Mouse (Mus musculus): ENCODE results near the gene Rftn1.

DNA sequence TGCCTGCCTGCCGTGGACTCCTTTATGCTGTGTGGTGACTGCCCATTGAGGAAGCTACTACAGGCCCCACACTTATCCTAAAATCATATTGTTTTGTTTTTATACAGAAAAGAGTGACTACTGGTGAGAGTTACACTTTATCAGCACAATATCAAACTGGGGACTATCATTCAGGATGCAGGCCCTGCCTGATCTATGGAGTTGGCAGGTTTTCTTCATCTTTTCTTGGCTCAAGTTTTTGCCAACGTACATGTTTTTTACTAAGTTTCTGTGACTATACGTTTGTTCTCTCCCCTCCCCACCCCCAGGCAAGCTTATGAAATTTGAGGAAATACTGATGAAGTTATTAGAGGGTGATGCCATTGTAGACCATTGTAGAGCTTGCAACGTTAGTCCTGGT is 27.5 kb upstream of the Rftn1 start:
- TF ChIP-seq POLR2A (IDR thresholded peaks at IDR 0.05; ENCODE audit: insufficient read depth, low read depth, low read length), result no peak
- no peak for TF ChIP-seq CTCF (IDR thresholded peaks at IDR 0.05; ENCODE audit: insufficient read depth, low read depth, low read length)
